Mouse (Mus musculus) myocyte (in vitro differentiated cells): Measurements from ENCODE around the gene Ctse. TPM values are rescaled to one million over a fixed set of nuclear protein-coding genes. Genes with fewer than 3 reads are reported as not detected.
A peak's percentile ranks its signal among the peaks of the same experiment; 100 is the strongest.

Source experiments
- H3K27me3 ChIP-seq: one replicate; pipeline ENCODE4 v1.6.1; 2011; ENCODE audit not compliant: control insufficient read depth, insufficient read depth, insufficient read length
- H3K36me3 ChIP-seq: one replicate; pipeline ENCODE4 v1.6.1; 2011; ENCODE audit not compliant: control insufficient read depth, insufficient read depth
- H3K4me2 ChIP-seq: one replicate; pipeline ENCODE4 v1.6.1; 2011; ENCODE audit warnings: low read depth, control low read depth
- H3K4me3 ChIP-seq: one replicate; pipeline ENCODE4 v1.5.1; 2011; ENCODE audit warnings: mild to moderate bottlenecking, control low read depth, moderate library complexity
- H3K79me2 ChIP-seq: one replicate; pipeline ENCODE4 v1.6.1; 2011; ENCODE audit not compliant: control insufficient read depth, insufficient read depth
- H3ac ChIP-seq: one replicate; pipeline ENCODE4 v1.6.1; 2011; ENCODE audit not compliant: control insufficient read depth, insufficient read length
- CEBPB ChIP-seq: IDR thresholded peaks from 2 replicates; pipeline ENCODE4 v1.6.1; 2011; ENCODE audit warnings: mild to moderate bottlenecking, moderate library complexity; ENCODE audit not compliant: poor library complexity, insufficient read depth, severe bottlenecking
- E2F4 ChIP-seq: IDR thresholded peaks from one replicate; pipeline ENCODE4 v1.6.1; 2011; ENCODE audit warnings: mild to moderate bottlenecking, control low read depth, moderate library complexity; ENCODE audit not compliant: insufficient read depth
- MAX ChIP-seq: IDR thresholded peaks from one replicate; pipeline ENCODE4 v1.6.1; 2011; ENCODE audit warnings: low read depth, mild to moderate bottlenecking, control low read depth
- MYOD1 ChIP-seq, 3 experiments: IDR thresholded peaks; one replicate each; pipeline ENCODE4 v1.6.1; 2011; ENCODE audit warnings: control low read depth in 2 of 3, low read depth in 2 of 3, mild to moderate bottlenecking in 2 of 3, moderate library complexity in 1 of 3; ENCODE audit not compliant: insufficient read length in 2 of 3, control insufficient read depth in 1 of 3
- MYOG ChIP-seq, 3 experiments: IDR thresholded peaks; one replicate each; pipeline ENCODE4 v1.6.1; 2011; ENCODE audit warnings: control low read depth in 2 of 3, low read depth in 2 of 3, mild to moderate bottlenecking in 2 of 3; ENCODE audit not compliant: insufficient read length in 2 of 3, control insufficient read depth in 1 of 3, insufficient read depth in 1 of 3
- POLR2A ChIP-seq: IDR thresholded peaks from one replicate; pipeline ENCODE4 v1.6.1; 2011; ENCODE audit warnings: low read depth, mild to moderate bottlenecking, control low read depth, moderate library complexity; ENCODE audit not compliant: insufficient read length
- POLR2AphosphoS2 ChIP-seq: IDR thresholded peaks from one replicate; pipeline ENCODE4 v1.6.1; 2011; ENCODE audit warnings: low read depth, control low read depth; ENCODE audit not compliant: insufficient read length
- REST ChIP-seq: IDR thresholded peaks from one replicate; pipeline ENCODE4 v1.6.1; 2011; ENCODE audit warnings: mild to moderate bottlenecking, control low read depth, moderate library complexity; ENCODE audit not compliant: insufficient read depth, insufficient read length
- SRF ChIP-seq: IDR thresholded peaks from one replicate; pipeline ENCODE4 v1.6.1; 2011; ENCODE audit warnings: low read depth; ENCODE audit not compliant: control insufficient read depth, insufficient read length
- TCF12 ChIP-seq: IDR thresholded peaks from one replicate; pipeline ENCODE4 v1.6.1; 2011; ENCODE audit warnings: mild to moderate bottlenecking, control low read depth; ENCODE audit not compliant: poor library complexity, insufficient read depth, severe bottlenecking
- TCF3 ChIP-seq: IDR thresholded peaks from one replicate; pipeline ENCODE4 v1.6.1; 2011; ENCODE audit warnings: low read depth, control low read depth; ENCODE audit not compliant: insufficient read length
- USF1 ChIP-seq: IDR thresholded peaks from one replicate; pipeline ENCODE4 v1.6.1; 2011; ENCODE audit warnings: low read depth, mild to moderate bottlenecking, control low read depth, moderate library complexity
- polyA plus RNA-seq: library from polyadenylated mRNA; unstranded; fragments of >200 nt; fragmentation: generic; extraction: Trizol; gene quantifications from one replicate; pipeline ENCODE4 v1.2.1, GENCODE M21; 2012; ENCODE audit warnings: missing spikeins

Ctse gene
- polyA plus RNA-seq, 1 experiment: not detected

DNA sequence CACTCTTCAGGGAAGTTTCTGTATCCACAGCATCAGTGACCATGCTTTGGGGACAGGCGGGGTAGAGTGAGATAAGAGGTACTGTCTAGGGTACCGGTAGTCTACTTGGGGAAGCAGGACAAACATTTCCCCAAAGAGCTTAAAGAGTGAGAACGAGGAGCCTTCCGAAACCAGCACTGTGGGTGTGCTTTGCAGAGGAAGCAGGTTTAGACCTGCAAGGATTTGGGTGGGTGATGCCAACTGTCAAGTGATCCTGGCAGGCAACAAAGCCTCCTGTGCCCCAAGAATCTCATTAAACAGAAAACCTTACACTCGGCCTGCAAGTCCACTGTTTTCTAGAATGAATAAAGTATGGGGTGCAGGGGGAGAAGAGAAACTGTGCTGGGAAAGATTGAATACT, 51.8 kb downstream of the Ctse start:
- no peaks in the 10 kb centered on the region for H3K79me2 ChIP-seq
- H3K36me3 ChIP-seq: no peaks in the 10 kb centered on the region
- H3K4me3 ChIP-seq: no peak overlapping the region
- peak overlapping the region; percentile 77 for H3K4me2 ChIP-seq
- H3K27me3 ChIP-seq: no peaks in the 10 kb centered on the region
- TF ChIP-seq TCF12 (no peak), POLR2AphosphoS2 (no peak), USF1 (no peak), CEBPB (no peak), TCF3 (no peak), MAX (no peak), MYOG (IDR thresholded peaks at IDR 0.05; ENCODE audit: control insufficient read depth in 1 of 3, insufficient read depth in 1 of 3, insufficient read length in 2 of 3, low read depth in 2 of 3) (no peak), POLR2A (no peak), REST (no peak), MYOD1 (IDR thresholded peaks at IDR 0.05; ENCODE audit: control insufficient read depth in 1 of 3, insufficient read length in 2 of 3, low read depth in 2 of 3) (no peak), E2F4 (no peak), SRF (no peak)
- no peak overlapping the region for H3ac ChIP-seq

DNA sequence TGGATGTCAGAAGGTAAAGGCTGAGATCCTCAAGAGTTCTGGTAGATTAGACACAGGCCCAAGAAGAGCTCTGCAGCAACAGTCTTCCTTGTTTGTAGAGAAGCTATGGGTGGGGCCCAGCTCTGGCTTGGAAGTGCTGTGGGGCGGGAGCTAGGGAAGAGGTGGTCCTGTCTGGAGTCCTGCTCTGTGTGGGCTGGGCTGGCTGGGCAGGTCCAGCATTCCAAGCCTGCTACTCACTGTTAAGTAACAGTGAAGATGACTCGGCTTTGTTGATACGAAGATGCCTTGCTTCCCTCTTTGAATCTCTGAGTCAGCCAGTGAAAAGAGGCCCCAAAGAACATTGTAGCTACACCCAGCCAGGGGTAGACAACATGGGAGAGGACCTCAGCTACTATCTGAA, 52.3 kb downstream of the Ctse start:
- no peak overlapping the region for H3K4me3 ChIP-seq
- H3K4me2 ChIP-seq: peak overlapping the region; percentile 77
- H3ac ChIP-seq: no peak overlapping the region
- H3K79me2 ChIP-seq: no peaks in the 10 kb centered on the region
- no peaks in the 10 kb centered on the region for H3K36me3 ChIP-seq
- H3K27me3 ChIP-seq: no peaks in the 10 kb centered on the region
- TF ChIP-seq MAX (no peak), CEBPB (no peak), POLR2AphosphoS2 (no peak), MYOG (IDR thresholded peaks at IDR 0.05; ENCODE audit: control insufficient read depth in 1 of 3, insufficient read depth in 1 of 3, insufficient read length in 2 of 3, low read depth in 2 of 3) (no peak)

DNA sequence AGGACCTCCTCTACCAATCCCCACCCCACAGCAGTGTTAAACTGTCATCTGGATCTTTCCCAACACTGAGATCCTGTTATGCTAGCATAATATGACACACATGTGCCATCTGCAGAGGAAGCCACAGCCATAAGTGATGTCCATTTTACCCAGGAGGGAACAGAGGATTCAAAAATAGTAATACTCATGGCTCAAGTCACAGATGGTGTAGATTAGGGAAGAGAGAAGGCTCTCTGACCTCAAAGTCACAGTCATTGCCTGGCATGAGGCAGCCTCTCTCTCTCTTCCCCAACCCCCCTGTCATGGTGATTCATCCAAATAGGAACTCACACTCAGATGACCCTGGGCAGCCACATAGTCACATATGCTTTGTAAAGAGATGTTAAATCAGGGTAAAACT, 53.2 kb downstream of the Ctse start:
- Histone ChIP-seq H3ac (no peak overlapping the region), H3K36me3 (no peaks in the 10 kb centered on the region), H3K79me2 (no peaks in the 10 kb centered on the region), H3K27me3 (no peaks in the 10 kb centered on the region), H3K4me3 (no peak overlapping the region), H3K4me2 (peak overlapping the region; percentile 77)
- TF ChIP-seq TCF3 (no peak), MYOD1 (IDR thresholded peaks at IDR 0.05; ENCODE audit: control insufficient read depth in 1 of 3, insufficient read length in 2 of 3, low read depth in 2 of 3) (peak in 1 of 3 experiments; percentile 24)

DNA sequence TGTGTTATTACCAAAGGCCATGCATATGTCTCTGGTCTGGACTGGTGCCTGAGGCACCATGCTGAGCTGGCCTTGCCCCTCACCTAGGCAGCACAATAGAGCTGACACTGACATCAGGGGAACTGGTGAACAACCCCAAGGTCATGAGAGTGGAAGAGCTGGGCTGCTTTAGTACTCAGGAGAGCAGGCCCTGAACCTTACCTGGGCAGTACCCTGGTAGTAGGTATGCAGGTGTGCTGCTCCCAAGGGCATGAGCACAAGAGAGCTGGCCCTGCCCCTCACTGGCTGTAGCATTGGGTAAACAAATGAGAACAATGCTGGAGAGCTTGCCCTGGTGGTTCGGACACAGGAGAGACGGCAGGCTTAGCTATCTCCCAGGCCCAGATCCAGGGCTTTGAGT, 57.2 kb downstream of the Ctse start:
- no peak overlapping the region for H3ac ChIP-seq
- no peaks in the 10 kb centered on the region for H3K79me2 ChIP-seq
- H3K27me3 ChIP-seq: no peaks in the 10 kb centered on the region
- H3K36me3 ChIP-seq: no peaks in the 10 kb centered on the region
- H3K4me3 ChIP-seq: no peak overlapping the region
- no peak overlapping the region for H3K4me2 ChIP-seq
- TF ChIP-seq E2F4 (no peak), TCF12 (no peak), MAX (no peak), POLR2A (no peak)

DNA sequence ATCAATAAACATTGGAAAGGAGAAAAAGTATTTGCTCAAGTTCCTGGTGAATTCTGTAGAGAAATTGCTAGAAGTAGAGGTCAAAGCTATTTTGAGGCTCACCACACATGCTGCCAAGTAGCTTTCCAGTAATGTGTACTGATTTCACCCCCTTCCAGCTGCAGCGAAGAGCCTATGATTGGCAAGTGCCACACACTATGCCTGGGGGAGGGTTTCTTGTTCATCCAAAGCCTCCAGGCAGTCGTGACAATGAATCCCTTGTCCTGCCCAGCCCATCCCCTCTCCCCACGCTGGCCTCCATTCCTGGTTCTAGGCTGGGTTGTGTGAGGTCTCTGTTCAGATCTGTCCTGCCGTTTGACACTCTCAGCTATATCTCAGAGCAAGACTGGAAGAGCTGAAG, 58.2 kb downstream of the Ctse start:
- TF ChIP-seq MAX (no peak), SRF (no peak), MYOD1 (IDR thresholded peaks at IDR 0.05; ENCODE audit: control insufficient read depth in 1 of 3, insufficient read length in 2 of 3, low read depth in 2 of 3) (no peak), E2F4 (no peak), TCF3 (no peak), REST (no peak), USF1 (no peak), POLR2AphosphoS2 (no peak), CEBPB (no peak), POLR2A (no peak), TCF12 (no peak), MYOG (IDR thresholded peaks at IDR 0.05; ENCODE audit: control insufficient read depth in 1 of 3, insufficient read depth in 1 of 3, insufficient read length in 2 of 3, low read depth in 2 of 3) (no peak)
- H3K36me3 ChIP-seq: no peaks in the 10 kb centered on the region
- H3K79me2 ChIP-seq: no peaks in the 10 kb centered on the region
- no peak overlapping the region for H3K4me3 ChIP-seq
- no peaks in the 10 kb centered on the region for H3K27me3 ChIP-seq
- H3K4me2 ChIP-seq: no peak overlapping the region
- H3ac ChIP-seq: no peak overlapping the region
